Mouse (Mus musculus): ENCODE measurements around the gene Iqcn. TPM values are rescaled to one million over a fixed set of nuclear protein-coding genes. Genes with fewer than 3 reads are reported as not detected.

Iqcn gene
- polyA plus RNA-seq (2015; fragmentation: Nextera tagmentation; extraction: Ambion mirVana): 0.02 TPM in 1 of 2 replicates, not detected in the other

DNA sequence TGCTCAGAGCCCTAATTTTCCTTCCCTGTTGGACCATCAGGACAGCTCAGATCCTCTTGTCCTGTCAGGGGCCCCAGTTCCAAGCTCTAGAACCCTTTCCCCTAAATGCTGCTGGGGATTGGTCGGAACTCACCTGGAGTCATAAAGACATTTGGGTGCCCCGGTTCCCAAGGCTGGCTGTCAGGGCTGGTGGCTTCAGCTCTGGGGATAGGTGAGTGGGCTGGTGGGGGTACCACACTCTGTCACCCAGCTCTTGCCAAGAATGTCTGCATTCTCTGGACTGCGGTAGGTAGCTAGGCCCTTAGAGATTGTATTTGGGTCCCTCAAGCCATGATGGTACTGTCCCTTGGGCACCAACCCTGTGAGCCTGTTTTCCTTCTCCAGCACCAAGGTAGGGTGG, at the start of gene Iqcn:
Gene Iqcn, plus strand, starts transcription at position 171 of the 400 bp plus-strand sequence.
- Histone ChIP-seq H3K4me1 (peaks cover 11% of the 10 kb centered on the region), H3K4me2 (no peak within 1 kb of the TSS), H3K4me3 (no peak within 1 kb of the TSS), H3K27ac (no peak within 1 kb of the TSS), H3K36me3 (no peaks in the 10 kb centered on the region), H3K27me3 (no peaks in the 10 kb centered on the region), H3K9me3 (no peaks in the 10 kb centered on the region), H3K9ac (no peak within 1 kb of the TSS)
- no peak for ATAC-seq (ENCODE audit: borderline replicate concordance, extremely low read depth, low FRiP score, low TSS enrichment)
- 84% methylated on average over 3 of the region's 3 CpGs for WGBS

DNA sequence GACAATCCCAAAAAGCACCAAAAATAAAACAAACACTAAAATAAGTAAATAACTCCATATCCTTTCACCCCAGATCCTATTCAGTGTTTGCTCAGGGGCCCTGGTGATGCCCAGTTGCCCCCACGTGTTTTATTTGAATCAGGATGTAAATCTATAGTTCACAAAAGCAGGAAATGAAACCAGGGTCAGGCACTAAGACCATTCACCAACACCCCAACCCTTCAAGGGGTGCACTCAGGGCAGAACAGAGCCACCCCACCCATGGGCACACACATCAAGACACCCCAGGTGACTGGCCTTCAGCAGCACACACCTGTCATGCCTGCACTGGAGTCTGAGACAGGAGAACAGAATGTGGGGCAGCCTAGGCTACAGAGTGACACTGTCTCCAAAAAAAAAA, 49.1 kb upstream of the Iqcn start:
- H3K9me3 ChIP-seq: no peaks in the 10 kb centered on the region
- H3K27me3 ChIP-seq: no peaks in the 10 kb centered on the region
- WGBS: 52% methylated on average over 1 of the region's 1 CpGs

DNA sequence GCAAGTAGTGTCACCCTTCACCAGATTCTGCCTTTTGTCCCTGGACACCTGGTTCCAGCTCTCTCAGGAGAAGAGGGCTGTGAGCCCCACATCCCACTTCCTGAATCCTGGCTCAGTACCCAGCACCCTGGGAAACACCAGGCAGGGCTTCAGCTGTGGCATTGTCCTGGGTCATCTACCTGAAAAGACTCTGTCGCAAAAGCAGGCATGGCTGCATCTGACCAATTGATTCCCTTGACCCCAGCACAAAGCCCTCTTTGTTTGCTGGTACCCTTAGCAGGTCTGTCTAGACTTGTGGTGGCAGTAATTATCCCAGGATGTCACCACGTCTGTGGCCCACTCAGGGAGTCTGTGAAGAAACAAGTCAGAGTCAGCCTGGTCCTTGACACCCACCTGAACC, 47.8 kb upstream of the Iqcn start:
- no peak overlapping the region for H3K9ac ChIP-seq
- H3K9me3 ChIP-seq: no peaks in the 10 kb centered on the region
- no peak overlapping the region for H3K4me2 ChIP-seq
- WGBS: 56% methylated on average over 2 of the region's 2 CpGs
- no peak for ATAC-seq (ENCODE audit: borderline replicate concordance, extremely low read depth, low FRiP score, low TSS enrichment)
- peaks cover 37% of the 10 kb centered on the region for H3K36me3 ChIP-seq
- no peak overlapping the region for H3K4me3 ChIP-seq
- H3K27me3 ChIP-seq: no peaks in the 10 kb centered on the region
- H3K27ac ChIP-seq: no peak overlapping the region
- peaks cover 22% of the 10 kb centered on the region for H3K4me1 ChIP-seq

More for the DNA sequence above, 49.1 kb upstream of the Iqcn start:
- no peak overlapping the region for H3K27ac ChIP-seq
- peaks cover 27% of the 10 kb centered on the region for H3K4me1 ChIP-seq
- H3K4me3 ChIP-seq: no peak overlapping the region
- no peak for ATAC-seq (ENCODE audit: borderline replicate concordance, extremely low read depth, low FRiP score, low TSS enrichment)
- H3K4me2 ChIP-seq: no peak overlapping the region
- no peak overlapping the region for H3K9ac ChIP-seq
- H3K36me3 ChIP-seq: peaks cover 38% of the 10 kb centered on the region

DNA sequence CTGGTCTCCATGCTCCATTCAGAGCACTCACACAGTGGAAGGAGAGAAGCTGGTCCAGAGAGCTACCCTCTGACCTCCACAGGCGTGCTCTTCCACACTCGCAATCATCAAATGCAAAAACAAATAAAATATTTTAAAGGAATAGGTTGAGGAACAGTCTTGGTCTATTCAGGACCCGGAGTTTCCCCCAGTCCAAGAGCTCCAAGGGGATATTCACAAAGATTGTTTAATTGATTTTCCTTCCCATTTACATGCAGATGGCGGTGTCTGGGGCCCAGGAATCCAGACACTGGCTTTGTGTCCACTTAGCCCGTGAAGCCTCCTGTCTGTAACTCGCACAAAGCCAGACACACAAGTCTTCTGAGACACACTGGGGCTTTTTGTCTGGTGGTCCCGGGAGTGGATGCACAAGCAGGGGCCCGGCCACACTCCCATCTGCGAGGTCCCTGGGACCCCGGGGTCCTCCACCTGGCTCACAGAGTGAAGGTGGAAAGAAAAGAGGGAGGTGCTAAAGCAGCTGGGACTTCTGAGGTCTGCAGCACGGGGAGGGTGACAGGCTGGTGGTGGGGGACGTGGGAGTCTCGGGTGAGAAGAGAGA, 47.0 kb upstream of the Iqcn start:
- H3K9ac ChIP-seq: no peak overlapping the region

DNA sequence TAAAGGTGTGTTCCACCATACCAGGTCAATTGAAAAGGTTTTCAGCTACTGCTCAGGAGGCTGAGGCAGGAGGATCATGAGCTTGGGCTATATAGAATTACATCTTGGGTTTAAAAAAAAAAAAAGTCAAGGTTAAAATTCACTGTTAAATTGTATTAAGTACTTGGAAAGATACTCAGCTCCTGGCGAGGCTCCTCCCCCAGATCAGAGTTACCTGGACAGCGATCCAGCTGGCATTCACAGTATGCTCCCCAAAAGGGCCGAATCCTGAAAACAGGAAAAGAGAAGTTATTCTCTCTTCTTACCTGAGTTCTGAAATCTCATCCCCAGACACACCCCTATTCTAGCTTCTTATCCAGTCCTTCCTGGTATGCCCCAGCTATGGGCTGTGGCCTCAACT, 46.0 kb upstream of the Iqcn start:
- H3K9me3 ChIP-seq: no peaks in the 10 kb centered on the region
- peaks cover 21% of the 10 kb centered on the region for H3K36me3 ChIP-seq
- H3K27me3 ChIP-seq: no peaks in the 10 kb centered on the region
- ATAC-seq (ENCODE audit: borderline replicate concordance, extremely low read depth, low FRiP score, low TSS enrichment): no peak
- H3K4me1 ChIP-seq: peaks cover 24% of the 10 kb centered on the region
- no peak overlapping the region; the same call in 1 of the 2 replicates for H3K9ac ChIP-seq
- WGBS: 93% methylated on average over 3 of the region's 3 CpGs
- H3K4me2 ChIP-seq: no peak overlapping the region
- H3K4me3 ChIP-seq: no peak overlapping the region
- no peak overlapping the region for H3K27ac ChIP-seq

More for the DNA sequence above, 47.0 kb upstream of the Iqcn start:
- H3K4me2 ChIP-seq: no peak overlapping the region
- H3K4me1 ChIP-seq: peaks cover 24% of the 10 kb centered on the region
- H3K27me3 ChIP-seq: no peaks in the 10 kb centered on the region
- H3K36me3 ChIP-seq: peaks cover 29% of the 10 kb centered on the region
- no peak overlapping the region for H3K27ac ChIP-seq
- WGBS: 74% methylated on average over 13 of the region's 13 CpGs
- no peaks in the 10 kb centered on the region for H3K9me3 ChIP-seq
- no peak for ATAC-seq (ENCODE audit: borderline replicate concordance, extremely low read depth, low FRiP score, low TSS enrichment)
- H3K4me3 ChIP-seq: no peak overlapping the region

DNA sequence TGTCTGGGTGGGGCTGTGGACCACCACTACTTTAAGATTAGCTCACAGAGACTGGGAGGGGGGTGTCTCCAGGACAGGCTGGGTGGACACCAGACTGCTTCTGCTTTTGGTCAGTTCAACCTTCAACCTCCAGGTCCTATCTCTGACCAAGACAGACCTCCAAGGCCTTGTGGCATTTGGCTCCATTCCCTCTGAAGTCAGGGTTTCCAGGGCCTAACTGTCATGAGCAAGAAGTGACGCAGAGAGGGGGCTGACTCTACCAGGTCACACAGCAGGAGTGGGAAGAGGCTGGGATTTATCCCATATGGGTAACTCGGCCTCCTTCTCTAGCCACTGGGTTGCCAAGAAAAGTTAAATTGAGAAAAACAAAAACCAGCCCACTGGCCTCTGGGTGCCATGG, 45.5 kb upstream of the Iqcn start:
- Histone ChIP-seq H3K4me3 (no peak overlapping the region), H3K4me1 (peaks cover 24% of the 10 kb centered on the region), H3K9ac (no peak overlapping the region; the same call in 1 of the 2 replicates), H3K27me3 (no peaks in the 10 kb centered on the region), H3K4me2 (peak overlapping the region; percentile 86), H3K36me3 (peaks cover 21% of the 10 kb centered on the region), H3K27ac (no peak overlapping the region), H3K9me3 (no peaks in the 10 kb centered on the region)
- WGBS: 85% methylated on average over 2 of the region's 2 CpGs
- ATAC-seq (ENCODE audit: borderline replicate concordance, extremely low read depth, low FRiP score, low TSS enrichment): no peak

DNA sequence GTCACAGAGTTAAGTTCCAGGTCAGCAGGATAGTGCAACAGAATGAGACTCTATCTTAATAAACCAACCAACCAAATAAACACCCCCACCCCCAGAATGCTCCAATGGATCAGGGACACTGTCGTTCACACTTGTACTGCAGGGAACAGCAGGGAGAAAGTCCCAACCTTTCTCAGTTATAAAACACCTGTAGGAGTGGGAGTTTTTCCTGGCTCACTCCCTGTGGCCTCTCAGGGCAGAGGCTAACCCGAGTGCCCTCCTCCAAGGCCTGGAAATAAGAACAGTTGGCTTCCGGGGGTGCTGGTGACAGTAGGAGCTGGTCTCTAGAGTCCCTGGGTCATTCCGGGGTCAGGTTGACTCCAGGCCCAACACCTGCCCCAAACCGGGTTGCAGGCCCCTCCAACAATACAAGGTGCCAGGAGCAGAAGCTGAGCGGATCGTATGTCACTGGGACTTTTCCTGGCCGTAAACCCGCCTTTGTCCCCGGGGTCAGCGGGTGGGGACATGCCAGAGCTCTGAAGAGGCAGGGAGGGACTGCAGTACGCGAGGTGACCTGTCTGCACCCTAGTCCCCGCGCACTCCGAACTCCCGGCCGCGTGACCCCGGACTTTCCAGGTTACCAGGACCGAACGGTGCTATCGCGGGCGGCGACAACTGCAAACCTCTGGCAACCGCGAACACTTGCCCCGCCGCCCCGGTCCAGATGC, 44.2 kb upstream of the Iqcn start:
- Histone ChIP-seq H3K9me3 (no peaks in the 10 kb centered on the region), H3K27me3 (no peaks in the 10 kb centered on the region), H3K27ac (peak overlapping the region; percentile 84), H3K36me3 (peaks cover 21% of the 10 kb centered on the region), H3K4me3 (peak overlapping the region; percentile 87), H3K4me1 (peaks cover 27% of the 10 kb centered on the region), H3K4me2 (peak overlapping the region; percentile 86), H3K9ac (peak overlapping the region; percentile 90)
- under 1% methylated on average over 31 of the region's 31 CpGs for WGBS
- ATAC-seq (ENCODE audit: borderline replicate concordance, extremely low read depth, low FRiP score, low TSS enrichment): peak; percentile 33

DNA sequence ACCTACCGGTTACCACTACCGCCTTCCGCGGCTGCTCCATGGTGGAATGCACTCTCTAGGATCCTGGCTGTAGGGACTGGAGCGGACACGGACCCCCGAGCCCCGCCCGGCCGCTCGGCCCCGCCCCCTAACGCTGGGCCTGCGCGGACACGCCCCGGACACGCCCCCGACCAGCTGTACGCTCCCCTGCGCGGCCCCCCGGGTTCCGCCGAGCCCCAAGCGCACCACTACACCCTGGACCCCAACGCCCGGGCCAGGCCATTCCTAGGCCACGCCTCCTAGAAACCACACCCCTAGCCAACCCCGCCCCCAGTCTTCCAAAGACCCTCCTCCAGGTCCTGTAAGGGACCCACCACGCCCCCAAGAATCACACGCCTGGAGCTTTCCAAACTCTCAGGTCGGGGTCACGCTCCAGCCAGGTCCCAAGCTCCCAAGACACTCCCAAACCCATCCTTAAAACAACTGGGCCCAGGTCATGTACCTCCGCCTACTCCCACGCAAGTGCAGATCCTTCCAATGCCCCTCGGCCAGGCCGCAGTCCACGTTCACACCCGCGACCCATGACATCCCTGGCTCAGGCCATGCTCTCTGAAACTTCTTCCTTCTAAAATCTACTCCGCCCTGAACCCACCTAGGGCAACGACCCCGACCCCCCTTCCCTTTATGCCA, 43.5 kb upstream of the Iqcn start:
- 1% methylated on average over 41 of the region's 44 CpGs for WGBS

DNA sequence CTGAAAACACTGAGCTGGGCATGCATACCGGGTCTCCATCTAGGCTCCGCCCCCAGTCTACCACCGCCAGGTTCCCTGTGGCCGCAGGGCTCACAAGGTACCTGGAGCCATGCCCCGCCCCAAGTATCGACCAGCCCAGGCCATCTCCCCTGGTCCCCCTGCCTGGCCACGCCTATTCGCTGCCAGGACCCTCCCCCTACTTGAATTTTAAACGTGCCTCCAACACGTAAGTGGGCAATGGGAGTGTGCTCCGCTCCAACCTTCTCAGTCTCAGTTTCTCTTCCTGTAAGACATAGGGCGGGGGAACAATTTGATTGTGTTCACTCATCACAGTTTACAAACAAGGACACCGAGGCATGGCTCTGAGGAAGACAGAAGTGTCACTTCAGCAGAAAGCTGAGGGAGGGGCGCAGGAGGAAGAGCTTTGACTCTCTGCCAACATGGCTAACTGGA, 43.0 kb upstream of the Iqcn start, which contains the start of gene Pgpep1:
Gene Pgpep1, minus strand, starts transcription at position 116 of the 453 bp plus-strand sequence.
- under 1% methylated on average over 14 of the region's 14 CpGs for WGBS

More for the DNA sequence above, 43.5 kb upstream of the Iqcn start:
- Histone ChIP-seq H3K4me2 (peak overlapping the region; percentile 86), H3K27me3 (no peaks in the 10 kb centered on the region), H3K4me1 (peaks cover 27% of the 10 kb centered on the region), H3K27ac (peak overlapping the region; percentile 84), H3K9ac (peak overlapping the region; percentile 90), H3K36me3 (peaks cover 16% of the 10 kb centered on the region), H3K9me3 (no peaks in the 10 kb centered on the region), H3K4me3 (peak overlapping the region; percentile 87)
- peak; percentile 97 for ATAC-seq (ENCODE audit: borderline replicate concordance, extremely low read depth, low FRiP score, low TSS enrichment)

DNA sequence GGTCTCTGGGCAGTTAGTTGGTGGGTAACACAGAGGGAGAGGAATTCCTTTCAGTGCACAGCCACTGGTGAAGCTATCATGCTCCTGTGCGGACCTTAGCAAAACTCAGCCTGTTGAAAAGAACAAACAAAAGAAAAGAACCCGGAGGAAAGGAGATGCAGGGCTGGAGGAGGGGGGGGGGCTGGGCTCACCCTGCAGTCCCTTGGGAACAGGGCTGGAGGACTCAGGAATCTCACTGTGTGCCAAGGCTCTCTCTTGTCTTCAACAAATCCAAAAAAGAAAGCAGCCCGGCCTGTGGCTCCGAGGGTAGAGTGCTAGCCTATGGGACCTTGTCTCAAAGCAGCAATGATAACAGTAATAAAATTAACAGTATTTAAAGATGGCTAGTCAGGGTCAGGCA, 39.6 kb upstream of the Iqcn start:
- Histone ChIP-seq H3K27ac (no peak overlapping the region), H3K27me3 (no peaks in the 10 kb centered on the region), H3K9ac (no peak overlapping the region), H3K4me3 (no peak overlapping the region), H3K36me3 (no peaks in the 10 kb centered on the region), H3K4me1 (peaks cover 17% of the 10 kb centered on the region), H3K9me3 (no peaks in the 10 kb centered on the region), H3K4me2 (no peak overlapping the region)
- no peak for ATAC-seq (ENCODE audit: borderline replicate concordance, extremely low read depth, low FRiP score, low TSS enrichment)
- WGBS: 37% methylated on average over 4 of the region's 4 CpGs

More for the DNA sequence above, 43.0 kb upstream of the Iqcn start, which contains the start of gene Pgpep1:
- peak within 1 kb of the TSS; percentile 84 for H3K27ac ChIP-seq
- H3K4me2 ChIP-seq: peak within 1 kb of the TSS; percentile 86
- no peaks in the 10 kb centered on the region for H3K27me3 ChIP-seq
- ATAC-seq (ENCODE audit: borderline replicate concordance, extremely low read depth, low FRiP score, low TSS enrichment): peak; percentile 74
- peak within 1 kb of the TSS; percentile 87 for H3K4me3 ChIP-seq
- peak within 1 kb of the TSS; percentile 90 for H3K9ac ChIP-seq
- peaks cover 10% of the 10 kb centered on the region for H3K36me3 ChIP-seq
- no peaks in the 10 kb centered on the region for H3K9me3 ChIP-seq
- H3K4me1 ChIP-seq: peaks cover 27% of the 10 kb centered on the region

DNA sequence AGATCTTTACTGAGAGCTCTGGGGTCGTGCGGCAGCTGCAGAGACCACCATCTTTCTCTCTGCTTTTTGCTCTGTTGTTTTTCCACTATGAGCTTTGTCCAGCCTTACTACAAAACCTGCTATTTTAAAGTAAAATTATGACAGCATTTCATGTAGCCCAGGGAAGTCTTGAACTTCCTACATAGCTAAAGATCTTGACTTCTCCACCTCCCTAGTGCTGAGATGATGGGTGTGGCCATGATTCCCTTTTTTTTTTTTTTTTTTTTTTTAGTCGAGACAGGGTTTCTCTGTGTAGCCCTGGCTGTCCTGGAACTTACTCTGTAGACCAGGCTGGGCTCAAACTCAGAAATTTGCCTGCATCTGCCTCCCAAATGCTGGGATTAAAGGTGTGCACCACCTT, 38.6 kb upstream of the Iqcn start:
- no peak for ATAC-seq (ENCODE audit: borderline replicate concordance, extremely low read depth, low FRiP score, low TSS enrichment)
- no peaks in the 10 kb centered on the region for H3K9me3 ChIP-seq
- no peaks in the 10 kb centered on the region for H3K36me3 ChIP-seq
- WGBS: 59% methylated on average over 3 of the region's 3 CpGs
- no peaks in the 10 kb centered on the region for H3K27me3 ChIP-seq
- H3K4me1 ChIP-seq: peaks cover 13% of the 10 kb centered on the region; the same call in 1 of the 2 replicates
- no peak overlapping the region for H3K4me2 ChIP-seq
- no peak overlapping the region for H3K4me3 ChIP-seq
- no peak overlapping the region for H3K27ac ChIP-seq
- no peak overlapping the region for H3K9ac ChIP-seq

Measured in lung, embryonic 15.5 days (tissue).